Mouse (Mus musculus) heart, adult 2 months (tissue): ENCODE data around the gene Nup210l.

ENCODE experiments used
- CTCF ChIP-seq: fragments of 200-600 bp; IDR thresholded peaks from 2 replicates; pipeline ENCODE4 v1.8.1; 2022; ENCODE audit warnings: antibody characterized with exemption, mild to moderate bottlenecking, moderate library complexity
- EP300 ChIP-seq: fragments of 200-500 bp; IDR thresholded peaks from 2 replicates; pipeline ENCODE4 v1.6.1; 2011; ENCODE audit warnings: low read depth, low read length, control low read depth; ENCODE audit not compliant: insufficient read depth

- TF ChIP-seq EP300 (no peak), CTCF (no peak)
Measured at GRCm38 (mm10) chr3:90086068-90086467, 17.9 kb upstream of the Nup210l start.
